Mouse (Mus musculus): ENCODE measurements at regions not wholly inside any gene's neighbourhood (a gene's known extent, or its start where the extent isn't known, plus 50 kb on each side); places are given as distances from the start of the nearest gene placed in this dataset.
A peak's percentile ranks its signal among the peaks of the same experiment; 100 is the strongest.

GRCm38 (mm10) chr5:119301539-119301938 is 368.9 kb upstream of the Tbx3 start:
- DNase-seq (ENCODE audit: low spot score): no peak

- no peak for DNase-seq (ENCODE audit: low spot score)
Measured at GRCm38 (mm10) chr5:119304721-119305120, 365.7 kb upstream of the Tbx3 start.

DNA sequence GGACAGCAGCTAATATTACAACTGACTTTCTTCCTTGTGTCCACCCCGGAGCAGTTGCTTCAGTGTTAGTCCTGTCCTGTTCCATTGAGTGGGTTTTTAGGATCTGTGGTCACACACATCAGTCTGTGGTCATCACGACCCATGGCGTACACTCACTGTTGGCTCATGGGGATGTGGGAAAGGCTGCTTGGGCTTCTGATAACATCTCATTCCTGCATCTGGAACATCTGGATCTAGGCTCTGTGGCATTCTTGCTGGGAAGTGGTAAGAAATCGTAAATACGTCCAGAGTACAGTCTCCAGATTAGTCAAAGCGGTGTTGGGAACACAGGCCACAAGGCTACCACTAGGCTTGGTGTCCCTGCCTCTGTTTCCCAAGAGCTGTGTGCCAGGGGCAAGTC is 362.7 kb upstream of the Tbx3 start:
- no peak for DNase-seq (ENCODE audit: low spot score)

- no peak for DNase-seq (ENCODE audit: low spot score)
Measured at GRCm38 (mm10) chr5:119310178-119310930, 360.1 kb upstream of the Tbx3 start.

- DNase-seq (ENCODE audit: low spot score): no peak
Measured at GRCm38 (mm10) chr5:119312808-119313207, 357.7 kb upstream of the Tbx3 start.

DNA sequence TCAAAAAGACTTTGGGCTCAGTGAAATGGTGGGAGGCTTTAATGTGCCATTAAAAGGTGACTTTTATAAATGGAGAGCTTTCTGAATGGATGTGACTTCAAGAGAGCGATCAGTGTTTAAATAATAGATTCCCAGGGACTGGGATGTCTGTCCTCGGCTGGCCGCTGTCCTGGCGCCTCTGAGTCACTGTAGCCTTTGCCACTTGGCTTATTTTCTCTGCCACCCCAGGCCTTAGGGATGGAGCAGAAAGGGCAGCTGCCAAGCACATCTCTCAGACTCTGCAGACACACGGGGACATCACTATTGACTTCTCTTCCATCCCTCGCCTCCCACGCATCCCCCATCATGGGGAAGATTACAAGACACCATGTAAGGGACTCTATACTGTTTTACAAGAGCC is 355.3 kb upstream of the Tbx3 start:
- DNase-seq (ENCODE audit: low spot score): no peak

- DNase-seq (ENCODE audit: low spot score): no peak
Measured at GRCm38 (mm10) chr5:119317617-119318016, 352.9 kb upstream of the Tbx3 start.

DNA sequence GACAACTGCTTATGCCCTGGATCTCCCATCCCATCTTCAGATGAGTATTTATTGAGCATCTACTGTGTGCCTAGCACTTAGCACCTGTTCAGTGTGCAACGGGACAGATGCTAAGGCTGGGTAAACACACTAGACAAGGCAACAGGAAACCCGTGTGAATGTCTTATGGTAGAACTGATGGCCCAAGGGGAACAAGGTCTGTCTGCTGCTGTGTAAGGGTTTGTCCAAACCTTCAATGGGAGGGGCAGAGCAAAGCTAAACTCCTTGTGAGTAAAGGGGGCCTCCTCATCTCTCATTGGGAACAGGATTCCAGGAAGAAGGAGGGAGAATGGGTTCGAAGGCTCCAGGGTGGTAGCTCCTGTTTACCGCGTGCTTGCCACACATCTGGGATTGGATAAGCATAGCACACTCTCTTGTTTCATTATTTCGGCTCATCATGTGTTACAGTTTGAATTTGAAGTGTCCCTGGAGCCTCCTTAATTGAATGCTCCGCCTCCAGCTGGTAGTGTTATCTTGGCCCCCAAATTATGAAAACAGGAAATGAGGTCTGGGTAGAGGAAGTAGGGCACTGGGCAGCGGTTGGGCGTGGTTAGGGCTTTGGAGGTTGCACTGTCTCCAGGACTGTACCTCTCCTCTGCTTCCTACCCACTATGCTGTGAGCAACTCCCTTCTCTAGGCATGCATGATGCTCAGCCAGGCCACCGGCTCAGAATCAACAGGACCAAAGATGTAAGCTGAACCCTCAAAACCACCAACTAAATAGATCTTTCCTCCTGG is 348.9 kb upstream of the Tbx3 start:
- no peak for DNase-seq (ENCODE audit: low spot score)

- no peak for DNase-seq (ENCODE audit: low spot score)
Measured at GRCm38 (mm10) chr5:119322411-119322810, 348.1 kb upstream of the Tbx3 start.

- peak; percentile 73 for DNase-seq (ENCODE audit: low spot score)
Measured at GRCm38 (mm10) chr5:119325681-119326255, 344.7 kb upstream of the Tbx3 start.

DNA sequence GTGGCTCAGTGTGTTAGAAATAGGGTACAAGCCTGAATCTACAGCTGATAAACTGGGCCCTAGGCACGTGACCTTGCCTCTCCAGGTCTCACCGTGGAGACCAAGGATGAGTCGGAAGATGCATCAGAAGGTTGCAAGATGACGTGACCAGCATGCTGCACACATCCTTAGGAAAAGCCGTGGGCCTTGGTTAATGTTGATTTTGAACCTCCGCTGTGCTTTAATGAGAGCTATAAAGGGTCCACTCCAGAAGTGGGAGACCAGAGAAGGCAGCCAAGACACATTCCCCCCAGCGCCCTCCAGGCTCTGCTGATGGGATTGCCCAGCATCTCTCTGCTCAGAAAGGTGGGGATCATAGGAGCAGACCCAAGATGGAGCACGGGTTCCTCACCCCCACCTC is 343.6 kb upstream of the Tbx3 start:
- no peak for DNase-seq (ENCODE audit: low spot score)

DNA sequence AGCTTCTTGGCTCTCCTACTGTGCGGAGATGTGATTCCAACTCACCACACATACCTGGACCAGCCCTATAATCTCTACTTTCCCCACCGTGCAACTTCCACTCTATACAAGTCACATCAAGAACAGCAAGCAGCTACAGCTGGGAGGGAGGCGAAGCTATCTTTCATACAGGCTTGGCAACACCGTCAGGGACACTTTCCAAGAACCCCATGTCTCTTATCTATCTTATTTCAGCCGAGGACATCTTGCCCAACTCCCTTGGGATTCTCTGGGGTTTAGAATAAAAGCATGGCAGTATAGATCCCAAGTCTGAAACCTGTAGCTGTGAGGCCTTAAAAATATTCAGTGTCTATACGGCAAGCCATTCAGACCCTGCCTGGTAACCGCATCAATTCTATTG is 341.5 kb upstream of the Tbx3 start:
- peak; percentile 67 for DNase-seq (ENCODE audit: low spot score)

GRCm38 (mm10) chr5:119329371-119329770 is 341.1 kb upstream of the Tbx3 start:
- peak; percentile 85 for DNase-seq (ENCODE audit: low spot score)

DNA sequence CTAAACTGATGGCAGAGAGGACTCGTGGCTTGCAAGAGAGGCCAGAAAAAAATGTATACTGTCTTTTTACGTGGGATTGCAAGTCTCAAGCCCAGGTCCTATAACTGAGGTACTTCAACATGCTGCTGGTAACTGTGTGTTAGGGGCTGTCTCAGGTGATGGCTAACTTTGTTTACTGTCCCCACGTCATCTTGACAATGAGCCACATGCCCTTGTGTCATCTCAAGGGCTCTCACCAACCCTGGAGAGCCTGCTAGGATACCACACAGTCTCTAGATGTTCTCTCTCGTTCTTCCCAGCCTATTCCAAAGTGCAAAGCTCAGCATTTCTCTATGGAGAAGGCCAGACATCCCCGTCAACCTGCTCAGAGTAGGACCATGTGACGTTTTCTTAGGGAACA is 340.6 kb upstream of the Tbx3 start:
- no peak for DNase-seq (ENCODE audit: low spot score)

GRCm38 (mm10) chr5:119331461-119331860 is 339.0 kb upstream of the Tbx3 start:
- DNase-seq (ENCODE audit: low spot score): peak; percentile 58

DNA sequence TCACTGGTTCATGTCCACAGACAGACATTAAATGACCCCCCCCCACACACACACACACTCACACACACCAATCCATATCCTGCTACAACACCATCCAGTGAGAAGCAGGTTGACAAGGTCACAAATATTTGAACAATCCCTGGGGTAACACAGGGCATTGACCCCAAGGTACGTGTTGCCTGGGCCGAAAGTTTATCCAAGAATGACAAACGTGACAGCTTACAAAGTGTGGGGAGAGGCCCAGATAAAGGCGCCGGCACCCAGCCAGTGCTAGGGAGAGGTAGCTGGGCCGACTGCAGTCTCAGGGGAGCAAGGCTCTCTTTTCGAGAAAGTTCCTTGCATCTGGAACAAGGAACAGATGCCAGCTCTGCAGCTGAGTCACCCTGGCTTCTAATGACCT is 337.8 kb upstream of the Tbx3 start:
- DNase-seq (ENCODE audit: low spot score): no peak

GRCm38 (mm10) chr5:119335211-119335610 is 335.3 kb upstream of the Tbx3 start:
- peak; percentile 71 for DNase-seq (ENCODE audit: low spot score)

GRCm38 (mm10) chr5:119335979-119336378 is 334.5 kb upstream of the Tbx3 start:
- no peak for DNase-seq (ENCODE audit: low spot score)

GRCm38 (mm10) chr5:119337739-119338138 is 332.7 kb upstream of the Tbx3 start:
- no peak for DNase-seq (ENCODE audit: low spot score)

- no peak for DNase-seq (ENCODE audit: low spot score)
Measured at GRCm38 (mm10) chr5:119338711-119339110, 331.8 kb upstream of the Tbx3 start.

- no peak for DNase-seq (ENCODE audit: low spot score)
Measured at GRCm38 (mm10) chr5:119348303-119348702, 322.2 kb upstream of the Tbx3 start.

DNA sequence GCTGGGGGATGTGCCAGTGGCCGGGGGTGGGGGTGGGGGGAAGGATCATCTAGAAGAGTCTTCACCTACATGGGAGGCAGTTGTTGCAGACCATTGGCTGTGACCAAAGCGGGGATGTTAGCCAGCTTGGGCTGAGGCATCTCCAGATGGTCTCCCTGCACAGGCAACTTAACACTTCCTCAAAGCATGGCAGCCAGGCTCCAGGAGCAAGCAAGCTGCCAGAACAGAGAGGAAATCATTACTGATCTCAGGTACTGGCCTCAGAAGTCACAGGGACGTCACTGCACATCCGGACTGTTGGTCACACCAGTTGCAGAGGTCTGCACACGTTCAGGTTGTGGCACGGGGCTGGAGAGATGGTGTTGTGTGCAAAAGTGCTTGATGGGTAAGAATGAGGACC is 321.1 kb upstream of the Tbx3 start:
- DNase-seq (ENCODE audit: low spot score): no peak

DNA sequence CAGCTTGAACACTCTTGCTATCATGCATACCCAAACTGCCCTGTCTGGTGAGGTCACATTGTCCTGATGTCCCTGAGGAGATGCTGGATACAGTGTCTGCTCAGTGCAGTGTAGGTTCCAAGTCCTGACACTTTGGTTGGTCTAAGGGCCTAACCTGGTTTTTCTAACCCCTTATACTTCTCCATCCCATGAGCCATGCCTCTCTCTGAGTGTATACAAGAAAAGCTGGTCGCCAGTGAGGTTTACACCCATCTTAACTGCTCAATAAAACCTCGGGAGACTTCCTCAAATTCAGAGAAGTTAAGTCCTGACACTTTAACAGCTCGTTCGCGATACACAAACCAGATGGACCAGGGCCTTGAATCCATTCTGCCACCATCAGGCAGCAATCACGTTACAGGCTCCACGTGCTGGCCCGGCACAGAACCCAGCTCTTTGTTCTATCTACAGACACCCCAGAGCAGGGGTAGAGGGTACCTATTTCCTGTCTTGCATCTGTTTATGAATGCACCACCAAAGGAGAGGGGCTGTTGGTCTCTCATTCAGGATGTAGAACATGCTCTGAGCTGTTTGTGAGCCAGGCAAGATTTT is 320.0 kb upstream of the Tbx3 start:
- no peak for DNase-seq (ENCODE audit: low spot score)

Measured in ovary, adult 18-20 months (tissue).